Mouse (Mus musculus) embryo, embryonic 11 days (tissue): ENCODE measurements around the gene Ipcef1.

ENCODE experiments used
- DNase-seq: peaks from one replicate; pipeline ENCODE4 v3.0.0-alpha.2; 2015

Ipcef1 gene

GRCm38 (mm10) chr10:6878276-6878881 is 173.9 kb downstream of the Ipcef1 start:
- no peak for DNase-seq

GRCm38 (mm10) chr10:6873917-6874316 is 178.4 kb downstream of the Ipcef1 start:
- DNase-seq = no peak

GRCm38 (mm10) chr10:6871418-6872072 is 180.7 kb downstream of the Ipcef1 start:
- no peak for DNase-seq

- DNase-seq = no peak
Measured at GRCm38 (mm10) chr10:6855812-6856211, 196.5 kb downstream of the Ipcef1 start.

GRCm38 (mm10) chr10:6848834-6849233 is 203.4 kb downstream of the Ipcef1 start:
- no peak for DNase-seq

GRCm38 (mm10) chr10:6848162-6848754 is 204.0 kb downstream of the Ipcef1 start:
- peak; percentile 17 for DNase-seq

GRCm38 (mm10) chr10:6846283-6846682 is 206.0 kb downstream of the Ipcef1 start:
- no peak for DNase-seq

GRCm38 (mm10) chr10:6842225-6842624 is 210.1 kb downstream of the Ipcef1 start:
- DNase-seq = no peak
